Mouse (Mus musculus) heart, embryonic 10.5 days (tissue): ENCODE data around the gene Cela3b. TPM values are rescaled to one million over a fixed set of nuclear protein-coding genes. Genes with fewer than 3 reads are reported as not detected.

Source experiments
- DNase-seq: peaks from one replicate; pipeline ENCODE4 v3.0.0-alpha.2; 2017; ENCODE audit warnings: low spot score
- H3K27ac ChIP-seq: fragments of 300-500 bp; sonication (generic); 2 replicates; pipeline ENCODE4 v1.5.1; 2016; ENCODE audit warnings: mild to moderate bottlenecking
- H3K27me3 ChIP-seq: fragments of 300-500 bp; sonication (generic); 2 replicates; pipeline ENCODE4 v1.6.1; 2016; ENCODE audit warnings: mild to moderate bottlenecking; ENCODE audit not compliant: poor library complexity, insufficient read depth, severe bottlenecking
- H3K36me3 ChIP-seq: fragments of 300-500 bp; sonication (generic); 2 replicates; pipeline ENCODE4 v1.6.1; 2016; ENCODE audit warnings: mild to moderate bottlenecking, moderate library complexity
- H3K4me1 ChIP-seq: fragments of 300-500 bp; sonication (generic); 2 replicates; pipeline ENCODE4 v1.6.1; 2016; ENCODE audit warnings: mild to moderate bottlenecking
- H3K4me3 ChIP-seq: fragments of 300-500 bp; sonication (generic); 2 replicates; pipeline ENCODE4 v1.5.1; 2016; ENCODE audit warnings: mild to moderate bottlenecking, moderate library complexity
- H3K9me3 ChIP-seq: fragments of 300-500 bp; sonication (generic); 2 replicates; pipeline ENCODE4 v1.6.1; 2016; ENCODE audit warnings: mild to moderate bottlenecking, moderate library complexity
- WGBS: fragments of 180-500 bp; shearing (Covaris S2); methylation state at CpG from one replicate; pipeline ENCODE4 v1.1.7; 2016; 5-methylcytosine and 5-hydroxymethylcytosine counted together
- polyA plus RNA-seq: library from polyadenylated mRNA; unstranded; fragments of >200 nt; fragmentation: Nextera tagmentation; extraction: Ambion mirVana; gene quantifications from 2 replicates; pipeline ENCODE4 v1.2.1, GENCODE M21; 2016

Gene Cela3b
- polyA plus RNA-seq, 1 experiment from 2014 or later = not detected

GRCm38 (mm10) chr4:137469845-137470692 lies 39.7 kb upstream of the Cela3b start:
- WGBS = 20% methylated on average over 15 of the region's 15 CpGs
- H3K4me1 ChIP-seq = peaks cover 84% of the 10 kb centered on the region
- H3K9me3 ChIP-seq = no peaks in the 10 kb centered on the region

GRCm38 (mm10) chr4:137469081-137469844 lies 38.9 kb upstream of the Cela3b start:
- H3K27ac ChIP-seq = peak overlapping the region; percentile 96
- H3K36me3 ChIP-seq = peaks cover 4% of the 10 kb centered on the region
- H3K9me3 ChIP-seq = no peaks in the 10 kb centered on the region
- WGBS = 2% methylated on average over 20 of the region's 20 CpGs
- H3K27me3 ChIP-seq = no peaks in the 10 kb centered on the region
- peak overlapping the region; percentile 93 for H3K4me3 ChIP-seq
- no peak for DNase-seq
- H3K4me1 ChIP-seq = peaks cover 84% of the 10 kb centered on the region

More at GRCm38 (mm10) chr4:137469845-137470692, 39.7 kb upstream of the Cela3b start:
- H3K36me3 ChIP-seq = peaks cover 4% of the 10 kb centered on the region
- H3K27ac ChIP-seq = peak overlapping the region; percentile 96
- no peaks in the 10 kb centered on the region for H3K27me3 ChIP-seq
- no peak for DNase-seq
- peak overlapping the region; percentile 93 for H3K4me3 ChIP-seq

- peak within 1 kb of the TSS; percentile 93 for H3K4me3 ChIP-seq
- WGBS = 1% methylated on average over 67 of the region's 72 CpGs
- H3K36me3 ChIP-seq = peaks cover 4% of the 10 kb centered on the region
- peaks cover 80% of the 10 kb centered on the region for H3K4me1 ChIP-seq
- DNase-seq = peak; percentile 99
- H3K27ac ChIP-seq = peak within 1 kb of the TSS; percentile 96
- no peaks in the 10 kb centered on the region for H3K27me3 ChIP-seq
- H3K9me3 ChIP-seq = no peaks in the 10 kb centered on the region
Observed at GRCm38 (mm10) chr4:137468260-137469080, 38.1 kb upstream of the Cela3b start, which contains the start of gene Hspg2. Hspg2 (plus strand) TSS chr4:137468769.

- DNase-seq = no peak
- H3K4me1 ChIP-seq = peaks cover 70% of the 10 kb centered on the region
- no peaks in the 10 kb centered on the region for H3K9me3 ChIP-seq
- H3K27me3 ChIP-seq = no peaks in the 10 kb centered on the region
- peak overlapping the region; percentile 96 for H3K27ac ChIP-seq
- 75% methylated on average over 2 of the region's 2 CpGs for WGBS
- H3K36me3 ChIP-seq = peaks cover under 1% of the 10 kb centered on the region; the same call in 1 of the 2 replicates
- H3K4me3 ChIP-seq = no peak overlapping the region
Observed at GRCm38 (mm10) chr4:137467525-137467924, 37.2 kb upstream of the Cela3b start.

GRCm38 (mm10) chr4:137466991-137467390 lies 36.7 kb upstream of the Cela3b start:
- Histone ChIP-seq H3K4me3 (no peak overlapping the region), H3K36me3 (no peaks in the 10 kb centered on the region; the same call in 1 of the 2 replicates), H3K27ac (peak overlapping the region; percentile 96), H3K9me3 (no peaks in the 10 kb centered on the region), H3K27me3 (no peaks in the 10 kb centered on the region), H3K4me1 (peaks cover 70% of the 10 kb centered on the region)
- no peak for DNase-seq
- 35% methylated on average over 4 of the region's 4 CpGs for WGBS

- 63% methylated on average over 13 of the region's 13 CpGs for WGBS
- no peaks in the 10 kb centered on the region for H3K9me3 ChIP-seq
- H3K4me1 ChIP-seq = peaks cover 68% of the 10 kb centered on the region
- H3K27ac ChIP-seq = peak overlapping the region; percentile 74
- no peaks in the 10 kb centered on the region for H3K36me3 ChIP-seq
- no peaks in the 10 kb centered on the region for H3K27me3 ChIP-seq
- no peak overlapping the region for H3K4me3 ChIP-seq
- no peak for DNase-seq
Observed at GRCm38 (mm10) chr4:137465125-137465787, 34.9 kb upstream of the Cela3b start.

GRCm38 (mm10) chr4:137461981-137462690 lies 31.8 kb upstream of the Cela3b start:
- no peaks in the 10 kb centered on the region for H3K36me3 ChIP-seq
- 66% methylated on average over 16 of the region's 16 CpGs for WGBS
- H3K9me3 ChIP-seq = no peaks in the 10 kb centered on the region
- peaks cover 52% of the 10 kb centered on the region for H3K4me1 ChIP-seq
- H3K27ac ChIP-seq = peak overlapping the region; percentile 53
- no peak overlapping the region for H3K4me3 ChIP-seq
- DNase-seq = no peak
- H3K27me3 ChIP-seq = no peaks in the 10 kb centered on the region

- Histone ChIP-seq H3K27ac (peak overlapping the region; percentile 56), H3K9me3 (no peaks in the 10 kb centered on the region), H3K36me3 (no peaks in the 10 kb centered on the region), H3K4me3 (no peak overlapping the region), H3K4me1 (peaks cover 55% of the 10 kb centered on the region), H3K27me3 (no peaks in the 10 kb centered on the region)
- WGBS = 70% methylated on average over 4 of the region's 4 CpGs
- no peak for DNase-seq
Observed at GRCm38 (mm10) chr4:137461217-137461616, 30.9 kb upstream of the Cela3b start.

- Histone ChIP-seq H3K9me3 (no peaks in the 10 kb centered on the region), H3K27ac (peak overlapping the region; percentile 56), H3K27me3 (no peaks in the 10 kb centered on the region), H3K4me1 (peaks cover 59% of the 10 kb centered on the region), H3K36me3 (no peaks in the 10 kb centered on the region), H3K4me3 (no peak overlapping the region)
- DNase-seq = no peak
- 64% methylated on average over 14 of the region's 14 CpGs for WGBS
Observed at GRCm38 (mm10) chr4:137460676-137461075, 30.3 kb upstream of the Cela3b start.

GRCm38 (mm10) chr4:137458861-137459260 lies 28.5 kb upstream of the Cela3b start:
- Histone ChIP-seq H3K4me3 (no peak overlapping the region), H3K36me3 (no peaks in the 10 kb centered on the region), H3K27me3 (no peaks in the 10 kb centered on the region), H3K27ac (peak overlapping the region; percentile 32; the same call in 1 of the 2 replicates), H3K9me3 (no peaks in the 10 kb centered on the region), H3K4me1 (peaks cover 56% of the 10 kb centered on the region)
- 40% methylated on average over 5 of the region's 5 CpGs for WGBS
- DNase-seq = no peak

GRCm38 (mm10) chr4:137458310-137458709 lies 28.0 kb upstream of the Cela3b start:
- Histone ChIP-seq H3K9me3 (no peaks in the 10 kb centered on the region), H3K27me3 (no peaks in the 10 kb centered on the region), H3K4me1 (peaks cover 61% of the 10 kb centered on the region), H3K27ac (peak overlapping the region; percentile 32; the same call in 1 of the 2 replicates), H3K4me3 (no peak overlapping the region), H3K36me3 (no peaks in the 10 kb centered on the region)
- no peak for DNase-seq
- 81% methylated on average over 9 of the region's 9 CpGs for WGBS
